In the genomic region with DNA sequence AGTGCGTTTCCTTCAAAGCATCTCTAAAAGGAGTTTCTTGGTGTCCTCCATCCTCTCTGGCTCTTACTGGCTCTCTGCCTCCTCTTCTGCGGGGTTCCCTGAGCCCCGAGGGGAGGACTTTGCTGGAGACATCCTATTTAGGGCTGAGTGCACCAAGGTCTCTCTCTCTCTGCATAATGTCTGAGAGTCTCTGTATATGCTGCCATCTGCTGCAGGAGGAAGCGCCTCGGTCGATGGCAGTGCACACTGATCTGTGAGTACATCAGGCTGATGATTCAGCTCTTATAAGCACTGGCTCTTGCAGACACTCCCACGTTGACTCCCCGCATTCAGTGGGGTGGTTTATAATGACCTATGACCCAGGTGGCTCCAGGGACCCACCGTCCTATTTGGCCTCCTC, we compare ENCODE assay signal across 14 mouse cellular contexts.
DNase-seq lines count a peak whose midpoint lies in the region.
"Had no signal": no experiment of that assay in that cellular context is flagged by ENCODE, and none has a peak within 500 bp of the region (broad histone marks: within the 10 kb centered on the region; RNA-seq: fewer than 3 reads in every experiment).

No protein-coding gene starts in this region.

- peak; percentile 22 to 74 for DNase-seq in layer of hippocampus, adult 18-20 months (ENCODE audit: low spot score in 2 of 2)
- no peak for DNase-seq in layer of hippocampus, adult 9-10 months (ENCODE audit: low spot score)
- DNase-seq in frontal cortex, adult 2 months (ENCODE audit: extremely low spot score in 1 of 2, low spot score in 1 of 2): peak; percentile 57 to 78
- DNase-seq in layer of hippocampus, postnatal 36 days: peak; percentile 31 to 37
- DNase-seq in right cerebral cortex, postnatal 14 days: peak; percentile 29
- DNase-seq in liver: no peak
- DNase-seq in adrenal gland, postnatal 4 days (ENCODE audit: low spot score in 2 of 2): no peak
- no peak for DNase-seq in heart, postnatal 25 days (ENCODE audit: low spot score)
- DNase-seq: adrenal gland, adult 8-10 months; B cell, adult 2 months; cerebellum, adult 18-20 months; cerebellum, postnatal 36 days; forebrain, postnatal 0 days; kidney, postnatal 4 days had no signal

- intact Hi-C loops in heart, postnatal 25 days (cut with DNase I): no loop called here

Comparison
In these comparisons a context has a peak if more than half of its experiments do, and no peak if none do; other contexts are left out.
1. DNase-seq: peak in layer of hippocampus, adult 18-20 months (2 of 2), frontal cortex, adult 2 months (2 of 2), layer of hippocampus, postnatal 36 days (2 of 2) and right cerebral cortex, postnatal 14 days (single experiment); none in layer of hippocampus, adult 9-10 months (single experiment), liver (single experiment), adrenal gland, postnatal 4 days (0 of 2) and heart, postnatal 25 days (single experiment).